Mouse (Mus musculus) lung, embryonic 16.5 days (tissue): ENCODE measurements at regions not wholly inside any gene's neighbourhood (a gene's known extent, or its start where the extent isn't known, plus 50 kb on each side); places are given as distances from the start of the nearest gene placed in this dataset.

Experiments
- ATAC-seq: fragments of 200-750 bp; cut with Nextera tagmentation; 2 replicates; pipeline ENCODE4 v1.8.0; 2017; ENCODE audit warnings: low read depth, mild to moderate bottlenecking, moderate library complexity
- H3K27ac ChIP-seq: fragments of 300-500 bp; sonication (generic); 2 replicates; pipeline ENCODE4 v1.5.1; 2014; ENCODE audit warnings: mild to moderate bottlenecking, control low read depth, low read length
- H3K27me3 ChIP-seq: fragments of 300-500 bp; sonication (generic); 2 replicates; pipeline ENCODE4 v1.6.1; 2014; ENCODE audit warnings: low read depth, low read length, mixed read lengths; ENCODE audit not compliant: control insufficient read depth, insufficient read depth
- H3K36me3 ChIP-seq: fragments of 300-500 bp; sonication (generic); 2 replicates; pipeline ENCODE4 v1.6.1; 2014; ENCODE audit warnings: low read length; ENCODE audit not compliant: control insufficient read depth, insufficient read depth
- H3K4me1 ChIP-seq: fragments of 300-500 bp; sonication (generic); replicated peaks from 2 replicates; pipeline ENCODE4 v1.6.1; 2014; ENCODE audit warnings: low read length, mixed read lengths; ENCODE audit not compliant: control insufficient read depth, insufficient read depth
- H3K4me2 ChIP-seq: fragments of 300-500 bp; sonication (generic); 2 replicates; pipeline ENCODE4 v1.6.1; 2014; ENCODE audit warnings: low read depth, low read length, control low read depth
- H3K4me3 ChIP-seq: fragments of 300-500 bp; sonication (generic); 2 replicates; pipeline ENCODE4 v1.5.1; 2014; ENCODE audit warnings: mild to moderate bottlenecking, low read length, control low read depth
- H3K9ac ChIP-seq: fragments of 300-500 bp; sonication (generic); 2 replicates; pipeline ENCODE4 v1.6.1; 2014; ENCODE audit warnings: low read length, control low read depth
- H3K9me3 ChIP-seq: fragments of 300-500 bp; sonication (generic); 2 replicates; pipeline ENCODE4 v1.6.1; 2016; ENCODE audit warnings: low read length; ENCODE audit not compliant: control insufficient read depth
- WGBS: fragments of 180-500 bp; shearing (Covaris S2); extraction: QIAGEN DNeasy Blood & Tissue Kit; methylation state at CpG from one replicate; pipeline ENCODE4 v1.1.7; 2014; 5-methylcytosine and 5-hydroxymethylcytosine counted together

DNA sequence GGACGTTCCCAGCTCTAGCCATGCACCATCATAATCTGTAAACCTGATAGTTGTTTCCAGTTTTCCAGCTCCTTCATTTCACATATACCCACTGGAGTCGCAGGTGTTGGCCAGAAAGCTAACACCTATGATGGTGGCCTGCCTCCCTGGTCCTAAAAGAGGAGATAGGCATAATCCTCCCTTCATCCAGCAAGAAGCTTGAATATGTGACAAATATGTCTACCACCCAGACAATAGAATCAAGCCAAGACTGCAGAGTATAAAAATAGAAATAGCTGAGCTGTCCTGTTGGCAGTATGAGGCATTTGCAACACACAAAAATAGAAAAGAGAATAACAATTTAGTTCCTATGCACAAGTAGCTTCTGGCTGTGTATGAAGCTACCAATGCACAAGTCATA, 117.3 kb upstream of the Ccdc85a start:
- Histone ChIP-seq H3K9me3 (no peaks in the 10 kb centered on the region), H3K27me3 (no peaks in the 10 kb centered on the region), H3K4me1 (no peaks in the 10 kb centered on the region), H3K36me3 (no peaks in the 10 kb centered on the region), H3K4me2 (no peak overlapping the region), H3K4me3 (no peak overlapping the region), H3K27ac (no peak overlapping the region), H3K9ac (no peak overlapping the region)
- ATAC-seq = no peak
- WGBS = 78% methylated on average over 2 of the region's 2 CpGs

DNA sequence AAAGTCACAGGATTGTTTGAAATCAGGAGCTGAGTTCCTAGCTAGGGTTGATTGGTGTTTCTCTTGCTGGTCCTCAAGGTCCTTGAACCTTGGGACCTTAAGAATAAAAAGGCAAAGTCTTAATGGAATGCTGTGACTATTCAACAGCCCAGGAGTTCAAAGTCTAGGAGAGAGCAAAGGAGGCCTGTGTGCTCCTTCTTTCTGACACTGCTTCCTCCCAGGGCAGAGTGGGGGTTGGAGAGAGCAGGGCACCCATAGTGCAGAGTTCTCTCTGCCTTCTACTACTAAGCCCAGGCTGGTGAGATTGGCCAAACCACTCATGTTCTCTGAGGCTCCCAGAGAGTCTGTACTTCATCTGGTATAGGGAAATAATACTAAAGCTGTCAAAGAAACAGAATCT, 115.6 kb upstream of the Ccdc85a start:
- Histone ChIP-seq H3K27me3 (no peaks in the 10 kb centered on the region), H3K36me3 (no peaks in the 10 kb centered on the region)

GRCm38 (mm10) chr11:28697644-28698480, 113.7 kb upstream of the Ccdc85a start:
- Histone ChIP-seq H3K36me3 (no peaks in the 10 kb centered on the region), H3K27me3 (no peaks in the 10 kb centered on the region), H3K9me3 (no peaks in the 10 kb centered on the region), H3K27ac (no peak overlapping the region), H3K4me2 (no peak overlapping the region), H3K9ac (no peak overlapping the region), H3K4me1 (no peaks in the 10 kb centered on the region), H3K4me3 (no peak overlapping the region)
- ATAC-seq = no peak
- WGBS = 38% methylated on average over 8 of the region's 8 CpGs

More for the DNA sequence above, 115.6 kb upstream of the Ccdc85a start:
- Histone ChIP-seq H3K9ac (no peak overlapping the region), H3K4me1 (no peaks in the 10 kb centered on the region), H3K4me2 (no peak overlapping the region), H3K27ac (no peak overlapping the region), H3K4me3 (no peak overlapping the region), H3K9me3 (no peaks in the 10 kb centered on the region)
- ATAC-seq = no peak

- Histone ChIP-seq H3K9ac (no peak overlapping the region), H3K36me3 (no peaks in the 10 kb centered on the region), H3K9me3 (no peaks in the 10 kb centered on the region), H3K4me2 (no peak overlapping the region), H3K4me1 (no peaks in the 10 kb centered on the region), H3K27me3 (no peaks in the 10 kb centered on the region), H3K27ac (no peak overlapping the region), H3K4me3 (no peak overlapping the region)
- ATAC-seq = no peak
- WGBS = 49% methylated on average over 3 of the region's 3 CpGs
Observed at GRCm38 (mm10) chr11:28695031-28695430, 110.9 kb upstream of the Ccdc85a start.

DNA sequence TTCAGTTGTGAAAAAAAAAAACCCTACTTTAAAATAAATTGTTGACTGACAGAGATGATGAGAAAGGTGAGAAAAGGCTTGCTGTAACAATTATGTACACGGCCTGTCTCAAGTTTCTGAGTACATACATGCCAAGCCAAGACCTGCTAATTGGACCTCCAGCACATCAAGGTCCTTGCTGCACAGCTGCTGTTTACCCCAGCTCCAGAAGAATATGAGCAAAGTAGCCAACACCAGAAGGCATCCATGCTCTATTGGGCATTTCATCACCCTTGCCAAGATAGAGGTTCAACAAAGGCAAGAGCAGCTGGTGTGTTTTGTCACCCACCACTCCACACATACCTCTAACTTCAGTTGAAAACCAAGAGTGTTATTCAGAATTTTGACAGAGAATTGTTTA, 109.2 kb upstream of the Ccdc85a start:
- H3K4me2 ChIP-seq = no peak overlapping the region
- ATAC-seq = no peak
- WGBS = 15% methylated on average over 1 of the region's 1 CpGs
- no peaks in the 10 kb centered on the region for H3K9me3 ChIP-seq
- H3K4me1 ChIP-seq = no peaks in the 10 kb centered on the region
- H3K27ac ChIP-seq = peak overlapping the region; percentile 50
- no peaks in the 10 kb centered on the region for H3K27me3 ChIP-seq
- H3K9ac ChIP-seq = no peak overlapping the region
- no peak overlapping the region for H3K4me3 ChIP-seq
- no peaks in the 10 kb centered on the region for H3K36me3 ChIP-seq

- Histone ChIP-seq H3K27me3 (no peaks in the 10 kb centered on the region), H3K4me2 (no peak overlapping the region), H3K4me3 (no peak overlapping the region), H3K9me3 (no peaks in the 10 kb centered on the region), H3K27ac (peak overlapping the region; percentile 36), H3K9ac (no peak overlapping the region), H3K36me3 (no peaks in the 10 kb centered on the region), H3K4me1 (no peaks in the 10 kb centered on the region)
- WGBS = 6% methylated on average over 3 of the region's 3 CpGs
- peak; percentile 74 for ATAC-seq
Observed at GRCm38 (mm10) chr11:28692263-28693194, 108.4 kb upstream of the Ccdc85a start.

GRCm38 (mm10) chr11:28688436-28688835, 104.3 kb upstream of the Ccdc85a start:
- no peaks in the 10 kb centered on the region for H3K27me3 ChIP-seq
- no peak overlapping the region for H3K4me3 ChIP-seq
- H3K36me3 ChIP-seq = no peaks in the 10 kb centered on the region
- no peak overlapping the region for H3K9ac ChIP-seq
- no peak overlapping the region for H3K4me2 ChIP-seq
- no peak overlapping the region for H3K27ac ChIP-seq
- no peaks in the 10 kb centered on the region for H3K4me1 ChIP-seq
- WGBS = 44% methylated on average over 1 of the region's 1 CpGs
- H3K9me3 ChIP-seq = no peaks in the 10 kb centered on the region
- ATAC-seq = no peak

DNA sequence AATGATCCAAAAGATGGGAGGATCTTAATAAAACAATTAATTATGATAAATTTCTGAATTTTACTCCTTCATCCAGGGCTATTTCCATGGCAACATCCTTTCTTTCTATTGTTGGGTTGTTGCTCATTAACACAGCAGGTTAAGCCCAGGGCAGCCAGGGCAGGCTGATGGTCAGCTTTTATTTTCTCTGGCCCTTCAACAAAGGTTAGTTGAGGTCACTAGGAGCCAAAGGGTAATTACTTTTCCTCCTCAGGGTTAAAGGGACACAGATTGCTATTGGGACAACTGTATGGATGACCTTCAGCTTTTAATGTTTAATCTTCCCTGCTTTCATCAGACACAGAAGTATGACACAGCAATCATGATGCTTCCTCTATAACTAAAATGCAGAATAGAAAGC, 101.3 kb upstream of the Ccdc85a start:
- H3K4me3 ChIP-seq = no peak overlapping the region
- no peak for ATAC-seq
- no peak overlapping the region for H3K4me2 ChIP-seq
- no peaks in the 10 kb centered on the region for H3K9me3 ChIP-seq
- no peaks in the 10 kb centered on the region for H3K4me1 ChIP-seq
- no peaks in the 10 kb centered on the region for H3K36me3 ChIP-seq
- H3K9ac ChIP-seq = no peak overlapping the region
- H3K27me3 ChIP-seq = no peaks in the 10 kb centered on the region
- no peak overlapping the region for H3K27ac ChIP-seq

GRCm38 (mm10) chr11:28681311-28681710, 97.2 kb upstream of the Ccdc85a start:
- H3K4me2 ChIP-seq = no peak overlapping the region
- no peak for ATAC-seq
- H3K9me3 ChIP-seq = no peaks in the 10 kb centered on the region
- H3K9ac ChIP-seq = no peak overlapping the region
- no peak overlapping the region for H3K27ac ChIP-seq
- no peaks in the 10 kb centered on the region for H3K4me1 ChIP-seq
- H3K4me3 ChIP-seq = no peak overlapping the region
- 79% methylated on average over 3 of the region's 3 CpGs for WGBS
- H3K36me3 ChIP-seq = no peaks in the 10 kb centered on the region
- H3K27me3 ChIP-seq = no peaks in the 10 kb centered on the region
